ENCODE assay signal across 21 mouse cellular contexts in genomic region chr1:74057501-74057900, GRCm38 (mm10).
A peak's percentile ranks its signal among the peaks of the same experiment; 100 is the strongest.
DNase-seq lines count a peak whose midpoint lies in the region; ATAC-seq and TF ChIP-seq lines count a peak whose summit lies in the region.
"Had no signal": no experiment of that assay in that cellular context is flagged by ENCODE, and none has a peak within 500 bp of the region (broad histone marks: within the 10 kb centered on the region; RNA-seq: fewer than 3 reads in every experiment).

No protein-coding gene starts in this region.

- H3K27ac ChIP-seq in kidney, adult 2 months (ENCODE audit: insufficient read depth, low read depth, low read length), result peak overlapping the region; percentile 88
- H3K27ac ChIP-seq in limb, embryonic 11.5 days (replicated peaks; ENCODE audit: low read depth, low read length), result 0 out of 2 replicates have a peak overlapping the region, but pooled peaks have one; percentile 2
- H3K27ac ChIP-seq in limb, embryonic 10.5 days, result no peak overlapping the region
- H3K27ac ChIP-seq in kidney, postnatal 0 days, result peak overlapping the region; percentile 77; the same call in 1 of the 2 replicates
- H3K27ac ChIP-seq: embryonic facial prominence, embryonic 15.5 days; forebrain, embryonic 10.5 days; hindbrain, embryonic 12.5 days had no signal

- H3K36me3 ChIP-seq in kidney, adult 2 months (ENCODE audit: control insufficient read depth, insufficient read depth, low read length), result no peaks in the 10 kb centered on the region
- H3K36me3 ChIP-seq in limb, embryonic 11.5 days (ENCODE audit: control insufficient read depth, insufficient read depth, low read length), result no peaks in the 10 kb centered on the region
- peaks cover 21% of the 10 kb centered on the region for H3K36me3 ChIP-seq in limb, embryonic 10.5 days
- H3K36me3 ChIP-seq in kidney, postnatal 0 days (ENCODE audit: insufficient read depth, low read length), result no peaks in the 10 kb centered on the region
- H3K36me3 ChIP-seq: embryonic facial prominence, embryonic 15.5 days; forebrain, embryonic 10.5 days; heart, embryonic 10.5 days; hindbrain, embryonic 12.5 days had no signal

- peaks cover 66% of the 10 kb centered on the region for H3K4me1 ChIP-seq in kidney, adult 2 months (ENCODE audit: control insufficient read depth, insufficient read depth, low read length)
- H3K4me1 ChIP-seq in limb, embryonic 11.5 days (ENCODE audit: control insufficient read depth, insufficient read depth, low read length), result peaks cover 28% of the 10 kb centered on the region
- H3K4me1 ChIP-seq in limb, embryonic 10.5 days, result peaks cover 66% of the 10 kb centered on the region
- H3K4me1 ChIP-seq in kidney, postnatal 0 days (replicated peaks; ENCODE audit: insufficient read depth, low read length), result peaks cover 40% of the 10 kb centered on the region

- no peak overlapping the region for H3K4me2 ChIP-seq in limb, embryonic 11.5 days (ENCODE audit: low read depth, severe bottlenecking)
- H3K4me2 ChIP-seq in kidney, postnatal 0 days (ENCODE audit: low read length), result no peak overlapping the region
- H3K4me2 ChIP-seq: embryonic facial prominence, embryonic 15.5 days; hindbrain, embryonic 12.5 days had no signal

- ATAC-seq in limb, embryonic 11.5 days (ENCODE audit: insufficient number of reproducible peaks, low FRiP score, low TSS enrichment, low read depth), result no peak
- ATAC-seq in kidney, postnatal 0 days (replicated peaks; ENCODE audit: low FRiP score, low read depth), result no peak
- ATAC-seq: forebrain, embryonic 14.5 days; hindbrain, embryonic 16.5 days had no signal

- no peaks in the 10 kb centered on the region for H3K9me3 ChIP-seq in limb, embryonic 11.5 days (ENCODE audit: control insufficient read depth, low read length)
- H3K9me3 ChIP-seq in limb, embryonic 10.5 days (replicated peaks), result no peaks in the 10 kb centered on the region
- no peaks in the 10 kb centered on the region for H3K9me3 ChIP-seq in kidney, postnatal 0 days (replicated peaks; ENCODE audit: low read length)
- H3K9me3 ChIP-seq: embryonic facial prominence, embryonic 15.5 days; forebrain, embryonic 10.5 days; heart, embryonic 10.5 days; hindbrain, embryonic 12.5 days had no signal

- WGBS in kidney, adult 2 months, result 40% methylated on average over 5 of the region's 5 CpGs
- 84% methylated on average over 5 of the region's 5 CpGs for WGBS in limb, embryonic 11.5 days
- WGBS in limb, embryonic 10.5 days, result 83% methylated on average over 5 of the region's 5 CpGs
- 64% methylated on average over 5 of the region's 5 CpGs for WGBS in kidney, postnatal 0 days

- DNase-seq in kidney, adult 2 months, result peak; percentile 86
- DNase-seq in kidney, postnatal 4 days, result no peak
- DNase-seq in limb, embryonic 11.5 days (ENCODE audit: low spot score), result no peak
- no peak for DNase-seq in limb, embryonic 10.5 days (ENCODE audit: low spot score)
- no peak for DNase-seq in kidney, postnatal 0 days (ENCODE audit: low spot score)
- DNase-seq in kidney, postnatal 25 days, result peak; percentile 54 to 85
- no peak for DNase-seq in embryo, embryonic 10.5 days (ENCODE audit: low spot score)
- DNase-seq: adrenal gland, adult 8-10 months; cerebellum, adult 11 months; cerebellum, adult 8-10 months; cerebellum, postnatal 25 days; heart, adult 18-20 months; heart, postnatal 10 days; heart, postnatal 4 days had no signal

- no peaks in the 10 kb centered on the region for H3K27me3 ChIP-seq in kidney, adult 2 months (replicated peaks; ENCODE audit: control insufficient read depth, insufficient read depth, low read length)
- H3K27me3 ChIP-seq in limb, embryonic 11.5 days (ENCODE audit: control insufficient read depth, insufficient read depth, low read length), result no peaks in the 10 kb centered on the region
- H3K27me3 ChIP-seq in limb, embryonic 10.5 days (ENCODE audit: low read depth, poor library complexity, severe bottlenecking), result no peaks in the 10 kb centered on the region
- H3K27me3 ChIP-seq in kidney, postnatal 0 days (ENCODE audit: insufficient read depth, low read length), result no peaks in the 10 kb centered on the region
- H3K27me3 ChIP-seq: embryonic facial prominence, embryonic 15.5 days; hindbrain, embryonic 12.5 days had no signal

- no peak overlapping the region for H3K4me3 ChIP-seq in kidney, adult 2 months (ENCODE audit: insufficient read depth, low read depth, low read length)
- H3K4me3 ChIP-seq in limb, embryonic 11.5 days (ENCODE audit: low read depth, low read length), result no peak overlapping the region
- no peak overlapping the region for H3K4me3 ChIP-seq in limb, embryonic 10.5 days
- H3K4me3 ChIP-seq in kidney, postnatal 0 days (replicated peaks; ENCODE audit: low read depth, low read length), result no peak overlapping the region
- H3K4me3 ChIP-seq: embryonic facial prominence, embryonic 15.5 days; erythroblast, embryonic 14.5 days; forebrain, embryonic 10.5 days; heart, embryonic 10.5 days; hindbrain, embryonic 12.5 days had no signal

- no peak for TF ChIP-seq POLR2A in kidney, adult 2 months (IDR thresholded peaks at IDR 0.05; ENCODE audit: low read depth, low read length)

- TF ChIP-seq CTCF in kidney, adult 2 months (conservative IDR thresholded peaks at IDR 0.05; ENCODE audit: insufficient read depth, insufficient read length, low read depth, low read length), result no peak
- no peak for TF ChIP-seq CTCF in kidney, postnatal 0 days (IDR thresholded peaks at IDR 0.05; ENCODE audit: low read depth)

- no peak overlapping the region for H3K9ac ChIP-seq in limb, embryonic 11.5 days (ENCODE audit: low read length)
- no peak overlapping the region for H3K9ac ChIP-seq in kidney, postnatal 0 days (ENCODE audit: low read depth, low read length)
- H3K9ac ChIP-seq: embryonic facial prominence, embryonic 15.5 days; hindbrain, embryonic 12.5 days had no signal

Comparison
In these comparisons a context has a peak if more than half of its experiments do, and no peak if none do; other contexts are left out.
1. DNase-seq: peak in kidney, adult 2 months (single experiment) and kidney, postnatal 25 days (2 of 2); none in kidney, postnatal 4 days (0 of 2), limb, embryonic 11.5 days (single experiment), limb, embryonic 10.5 days (single experiment), kidney, postnatal 0 days (single experiment) and embryo, embryonic 10.5 days (single experiment).